Mouse (Mus musculus): ENCODE data around the gene Olfr918.

DNA sequence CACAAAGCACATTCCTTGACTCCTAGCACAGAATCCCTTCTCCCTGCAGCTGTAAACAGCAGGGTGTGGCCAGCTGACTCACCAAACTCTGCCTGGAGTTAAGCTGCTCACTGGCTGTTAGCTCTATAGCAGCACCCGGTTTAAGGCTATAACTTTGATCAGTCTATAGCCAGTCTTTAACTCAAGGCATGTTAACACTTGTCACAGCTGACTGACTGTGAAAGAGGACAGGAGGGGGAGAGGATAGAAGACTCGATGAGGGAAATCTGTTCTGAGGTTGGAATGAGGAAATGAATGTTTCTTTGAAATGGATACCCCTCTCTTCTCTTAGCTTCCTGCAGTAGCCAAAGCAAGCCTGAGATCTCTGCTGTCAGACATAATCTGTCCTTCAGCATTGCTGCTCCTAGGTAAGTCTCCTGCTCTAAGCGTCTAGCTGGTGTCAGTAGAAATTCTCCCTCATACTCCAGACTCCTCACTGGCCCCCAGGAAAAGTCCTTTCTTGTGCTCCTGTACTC lies 44.6 kb upstream of the Olfr918 start:
- TF ChIP-seq CTCF (IDR thresholded peaks at IDR 0.05; ENCODE audit: low read depth) (no peak), EP300 (IDR thresholded peaks at IDR 0.05; ENCODE audit: low read depth) (no peak)

All from liver, embryonic 14.5 days (tissue).